Mouse (Mus musculus): Measurements from ENCODE around the gene Chd8. TPM values are rescaled to one million over a fixed set of nuclear protein-coding genes. Genes with fewer than 3 reads are reported as not detected.

Gene Chd8
- total and polyA plus RNA-seq, 3 experiments = 17.3 to 96.8 (median 49.2) TPM

DNA sequence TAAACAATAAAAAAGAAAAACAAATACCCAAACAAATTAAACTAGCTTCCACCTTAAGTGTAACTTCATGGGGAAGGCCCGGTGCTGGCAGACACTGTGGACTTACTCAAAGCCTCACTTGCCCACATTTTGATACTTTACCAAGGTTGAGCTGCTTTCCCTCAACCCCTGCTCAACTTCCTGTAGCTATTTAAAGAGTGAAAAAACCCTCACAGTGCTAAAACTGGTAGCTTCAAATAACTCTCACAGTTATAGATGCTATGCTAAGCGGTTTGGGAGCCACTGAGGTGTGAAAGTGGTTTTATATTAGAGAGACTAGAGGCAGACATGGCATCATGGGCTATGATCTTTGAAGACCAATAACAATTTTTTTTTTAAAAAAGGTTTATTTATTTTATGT lies 91.0 kb downstream of the Chd8 start:
- peaks cover 50 to 75% of the 10 kb centered on the region in 2 experiments for H3K36me3 ChIP-seq (replicated peaks in 1 of 2; ENCODE audit: control insufficient read depth in 1 of 2, insufficient read depth in 1 of 2, low read length in 1 of 2)
- no peaks in the 10 kb centered on the region for H3K27me3 ChIP-seq (replicated peaks)
- peaks cover 0 to 59% of the 10 kb centered on the region in 2 experiments; a peak in 2 of 4 replicates for H3K4me1 ChIP-seq (ENCODE audit: control insufficient read depth in 1 of 2, insufficient read depth in 2 of 2)
- H3K79me2 ChIP-seq (replicated peaks; ENCODE audit: control insufficient read depth, extremely low read depth, insufficient read depth, poor library complexity, severe bottlenecking) = peaks cover 16% of the 10 kb centered on the region
- H3K9ac ChIP-seq (ENCODE audit: insufficient read depth, low read depth) = no peak overlapping the region
- dilution Hi-C loops (cut with MboI; ENCODE audit: extremely low pct_ligation_motif_present, extremely low pct_unique_long_range_greater_than_20kb, low sequenced_read_pairs) = no loop called here
- peak overlapping the region; percentile 29; the same call in 1 of the 2 replicates for H3K4me2 ChIP-seq (ENCODE audit: insufficient read depth, low read depth, poor library complexity, severe bottlenecking)
- H3K27ac ChIP-seq (ENCODE audit: insufficient read depth, low read depth) = no peak overlapping the region
- no peak overlapping the region for H3K4me3 ChIP-seq (replicated peaks in 1 of 3; ENCODE audit: low read depth in 2 of 3, low read length in 2 of 3, poor library complexity in 1 of 3)
- DNase-seq (ENCODE audit: extremely low read depth) = peak; percentile 79
- TF ChIP-seq MEF2A (IDR thresholded peaks at IDR 0.05; ENCODE audit: borderline replicate concordance, low read depth, low read length) (peak; percentile 97), RCOR1 (conservative IDR thresholded peaks at IDR 0.05; ENCODE audit: low read depth, low read length) (no peak), ETS1 (conservative IDR thresholded peaks at IDR 0.05; ENCODE audit: low read depth, low read length) (peak; percentile 70), ELF1 (IDR thresholded peaks at IDR 0.05; ENCODE audit: low read depth, low read length) (0 out of 2 replicates have a peak, but pooled peaks have one; percentile 18), TCF12 (IDR thresholded peaks at IDR 0.05; ENCODE audit: low read depth, low read length) (no peak; the same call in 1 of the 2 replicates), EP300 (IDR thresholded peaks at IDR 0.05; ENCODE audit: low read length) (peak; percentile 31; the same call in 1 of the 2 replicates), SIN3A (IDR thresholded peaks at IDR 0.05; ENCODE audit: low read length) (no peak), IRF4 (IDR thresholded peaks at IDR 0.05; ENCODE audit: low read depth, low read length) (no peak), MAFK (IDR thresholded peaks at IDR 0.05; ENCODE audit: insufficient replicate concordance, low read length) (0 out of 2 replicates have a peak, but pooled peaks have one; percentile 6)
- in situ Hi-C loops (cut with MboI; ENCODE audit: low pct_ligation_motif_present, low pct_unique_long_range_greater_than_20kb, low sequenced_read_pairs) = no loop called here
- no peaks in the 10 kb centered on the region for H3K9me3 ChIP-seq (replicated peaks; ENCODE audit: low read length)

DNA sequence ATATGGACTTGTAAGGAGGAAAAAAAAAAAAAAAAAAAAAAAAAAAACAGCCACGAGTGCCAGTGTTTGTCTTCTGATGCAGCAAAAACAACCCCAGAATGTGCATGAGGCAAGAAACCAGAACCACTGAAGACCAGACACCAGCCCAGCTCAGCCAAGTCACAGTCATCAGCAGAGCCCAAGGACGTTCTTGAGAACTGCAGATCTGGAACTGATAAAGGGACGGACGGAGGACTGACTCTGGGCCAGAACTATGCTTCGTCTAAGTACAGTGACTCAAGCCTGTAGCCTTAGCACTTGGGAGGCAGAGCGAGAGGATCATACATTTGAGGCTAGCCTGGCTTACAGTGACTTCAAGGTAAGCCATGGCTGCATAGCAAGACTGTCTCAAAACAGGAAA lies 96.7 kb downstream of the Chd8 start:
- dilution Hi-C loops (cut with MboI; ENCODE audit: extremely low pct_ligation_motif_present, extremely low pct_unique_long_range_greater_than_20kb, low sequenced_read_pairs) = no loop called here
- no peak overlapping the region for H3K27ac ChIP-seq (ENCODE audit: insufficient read depth, low read depth)

GRCm38 (mm10) chr14:52155008-52155407 lies 102.6 kb downstream of the Chd8 start:
- dilution Hi-C loops (cut with MboI; ENCODE audit: extremely low pct_ligation_motif_present, extremely low pct_unique_long_range_greater_than_20kb, low sequenced_read_pairs) (no loop called here), in situ Hi-C loops (cut with MboI; ENCODE audit: low pct_ligation_motif_present, low pct_unique_long_range_greater_than_20kb, low sequenced_read_pairs) (no loop called here)
- no peak overlapping the region for H3K9ac ChIP-seq (ENCODE audit: insufficient read depth, low read depth)
- H3K79me2 ChIP-seq (replicated peaks; ENCODE audit: control insufficient read depth, extremely low read depth, insufficient read depth, poor library complexity, severe bottlenecking) = no peaks in the 10 kb centered on the region
- H3K9me3 ChIP-seq (replicated peaks; ENCODE audit: low read length) = no peaks in the 10 kb centered on the region
- H3K4me1 ChIP-seq (ENCODE audit: control insufficient read depth in 1 of 2, insufficient read depth in 2 of 2) = peaks cover 3 to 10% of the 10 kb centered on the region in 2 experiments; a peak in 3 of 4 replicates
- H3K36me3 ChIP-seq (replicated peaks in 1 of 2; ENCODE audit: control insufficient read depth in 1 of 2, insufficient read depth in 1 of 2, low read length in 1 of 2) = peaks cover 25 to 63% of the 10 kb centered on the region in 2 experiments
- no peaks in the 10 kb centered on the region for H3K27me3 ChIP-seq (replicated peaks)
- TF ChIP-seq BHLHE40 (IDR thresholded peaks at IDR 0.05; ENCODE audit: low read depth, low read length) (no peak), POLR2AphosphoS2 (IDR thresholded peaks at IDR 0.05; ENCODE audit: low read depth, low read length) (peak; percentile 13; the same call in 1 of the 2 replicates)
- H3K4me3 ChIP-seq (replicated peaks in 1 of 3; ENCODE audit: low read depth in 2 of 3, low read length in 2 of 3, poor library complexity in 1 of 3) = no peak overlapping the region
- no peak overlapping the region for H3K27ac ChIP-seq (ENCODE audit: insufficient read depth, low read depth)
- no peak overlapping the region for H3K4me2 ChIP-seq (ENCODE audit: insufficient read depth, low read depth, poor library complexity, severe bottlenecking)
- no peak for DNase-seq (ENCODE audit: extremely low read depth)

More for the DNA sequence above, 96.7 kb downstream of the Chd8 start:
- no peak overlapping the region for H3K4me3 ChIP-seq (replicated peaks in 1 of 3; ENCODE audit: low read depth in 2 of 3, low read length in 2 of 3, poor library complexity in 1 of 3)
- peaks cover 3% of the 10 kb centered on the region; the same call in 1 of the 2 replicates for H3K79me2 ChIP-seq (replicated peaks; ENCODE audit: control insufficient read depth, extremely low read depth, insufficient read depth, poor library complexity, severe bottlenecking)
- no peaks in the 10 kb centered on the region for H3K27me3 ChIP-seq (replicated peaks)
- DNase-seq (ENCODE audit: extremely low read depth) = no peak
- TF ChIP-seq RAD21 (IDR thresholded peaks at IDR 0.05; ENCODE audit: low read depth, low read length) (no peak), SMC3 (IDR thresholded peaks at IDR 0.05; ENCODE audit: low read depth, low read length) (no peak), USF2 (conservative IDR thresholded peaks at IDR 0.05; ENCODE audit: low read depth, low read length) (no peak), POLR2AphosphoS2 (IDR thresholded peaks at IDR 0.05; ENCODE audit: low read depth, low read length) (no peak), GABPA (IDR thresholded peaks at IDR 0.05; ENCODE audit: insufficient replicate concordance, low read depth, low read length) (no peak), EP300 (IDR thresholded peaks at IDR 0.05; ENCODE audit: low read length) (no peak)
- no peak overlapping the region for H3K4me2 ChIP-seq (ENCODE audit: insufficient read depth, low read depth, poor library complexity, severe bottlenecking)
- in situ Hi-C loops (cut with MboI; ENCODE audit: low pct_ligation_motif_present, low pct_unique_long_range_greater_than_20kb, low sequenced_read_pairs) = no loop called here
- no peak overlapping the region for H3K9ac ChIP-seq (ENCODE audit: insufficient read depth, low read depth)
- H3K36me3 ChIP-seq (replicated peaks in 1 of 2; ENCODE audit: control insufficient read depth in 1 of 2, insufficient read depth in 1 of 2, low read length in 1 of 2) = peaks cover 64 to 83% of the 10 kb centered on the region in 2 experiments
- H3K9me3 ChIP-seq (replicated peaks; ENCODE audit: low read length) = no peaks in the 10 kb centered on the region
- peaks cover 0 to 36% of the 10 kb centered on the region in 2 experiments; a peak in 2 of 4 replicates for H3K4me1 ChIP-seq (ENCODE audit: control insufficient read depth in 1 of 2, insufficient read depth in 2 of 2)

Data from CH12.LX (cell line).